Mouse (Mus musculus): ENCODE data around the gene Pknox2. TPM values are rescaled to one million over a fixed set of nuclear protein-coding genes. Genes with fewer than 3 reads are reported as not detected.

Pknox2 gene
- polyA plus RNA-seq (2015; fragmentation: Nextera tagmentation; extraction: Ambion mirVana): 14.5 and 16.1 TPM in 2 replicates

DNA sequence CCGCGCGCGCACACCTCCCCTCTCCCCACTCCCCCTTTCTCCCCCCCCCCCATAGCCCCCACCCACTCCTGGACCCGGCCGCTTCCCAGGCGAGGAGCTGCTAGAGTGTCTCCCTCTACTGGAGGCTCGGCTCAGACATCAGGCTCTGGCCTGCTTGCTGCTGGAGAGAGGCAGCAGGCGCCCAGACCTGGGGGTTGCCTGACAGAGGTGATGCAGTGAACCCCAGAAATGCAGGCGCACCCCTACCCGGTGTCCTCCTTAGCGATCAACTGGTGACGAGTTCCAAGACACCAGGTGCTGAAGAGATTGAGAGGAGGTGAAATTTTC lies at the start of gene Pknox2:
TSS of gene Pknox2 (minus strand) at position 49 of the 327 bp plus-strand sequence.
- H3K27ac ChIP-seq: peak within 1 kb of the TSS; percentile 93
- no peaks in the 10 kb centered on the region for H3K36me3 ChIP-seq
- H3K4me2 ChIP-seq (replicated peaks): peak within 1 kb of the TSS; percentile 93
- H3K9ac ChIP-seq: peak within 1 kb of the TSS; percentile 88
- H3K4me1 ChIP-seq: peaks cover 40% of the 10 kb centered on the region
- peak; percentile 84 for ATAC-seq (ENCODE audit: low FRiP score, low read depth)
- H3K27me3 ChIP-seq: peaks cover 60% of the 10 kb centered on the region
- H3K4me3 ChIP-seq: peak within 1 kb of the TSS; percentile 71
- H3K9me3 ChIP-seq: no peaks in the 10 kb centered on the region
- 1% methylated on average over 9 of the region's 13 CpGs for WGBS

DNA sequence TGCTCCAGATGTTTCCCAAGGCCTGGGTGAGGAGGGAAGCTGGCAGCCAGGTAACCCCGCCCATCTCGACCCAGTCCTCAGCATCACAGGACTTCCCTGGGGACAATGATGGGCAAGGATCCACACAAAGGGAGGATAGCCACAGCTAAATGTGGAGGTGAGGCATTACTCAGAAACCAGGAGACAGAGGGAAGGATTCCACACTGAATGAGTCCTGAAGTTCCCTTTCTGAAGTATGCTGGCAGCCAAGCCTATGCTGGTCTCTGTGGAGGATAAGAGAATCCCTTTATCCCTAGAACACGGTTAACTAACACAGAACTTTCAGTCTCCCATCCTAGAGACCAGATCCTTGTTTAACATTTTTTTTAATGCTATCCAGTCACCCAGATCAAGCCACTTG lies 40.8 kb upstream of the Pknox2 start:
- 85% methylated on average over 3 of the region's 3 CpGs for WGBS

DNA sequence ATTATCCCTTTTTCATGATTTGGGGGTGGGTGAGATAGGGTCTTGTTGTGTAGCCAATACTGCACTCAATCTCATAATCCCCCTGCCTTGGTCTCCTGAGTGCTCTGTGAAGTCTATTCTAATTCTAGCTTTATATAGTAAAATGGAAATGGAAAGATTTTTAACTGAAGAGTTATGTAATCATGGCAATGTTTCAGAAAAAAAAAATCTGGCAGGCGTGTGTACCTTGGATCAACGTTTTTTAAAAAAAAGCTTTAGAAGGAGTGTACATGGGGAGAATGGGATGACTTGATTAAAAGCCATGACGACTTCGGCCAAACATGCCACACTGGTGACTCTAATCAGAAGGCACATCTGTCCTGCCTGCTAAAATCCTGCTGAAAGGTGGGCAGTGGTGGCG lies 40.2 kb upstream of the Pknox2 start:
- 88% methylated on average over 5 of the region's 5 CpGs for WGBS

More for the DNA sequence above, 40.8 kb upstream of the Pknox2 start:
- H3K36me3 ChIP-seq: no peaks in the 10 kb centered on the region
- no peaks in the 10 kb centered on the region; the same call in 1 of the 2 replicates for H3K9me3 ChIP-seq
- H3K27me3 ChIP-seq: 0 out of 2 replicates have a peak, but pooled peaks cover 2% of the 10 kb centered on the region
- H3K27ac ChIP-seq: no peak overlapping the region
- H3K4me3 ChIP-seq: no peak overlapping the region
- no peak overlapping the region for H3K4me2 ChIP-seq (replicated peaks)
- H3K9ac ChIP-seq: no peak overlapping the region
- no peaks in the 10 kb centered on the region for H3K4me1 ChIP-seq
- no peak for ATAC-seq (ENCODE audit: low FRiP score, low read depth)

DNA sequence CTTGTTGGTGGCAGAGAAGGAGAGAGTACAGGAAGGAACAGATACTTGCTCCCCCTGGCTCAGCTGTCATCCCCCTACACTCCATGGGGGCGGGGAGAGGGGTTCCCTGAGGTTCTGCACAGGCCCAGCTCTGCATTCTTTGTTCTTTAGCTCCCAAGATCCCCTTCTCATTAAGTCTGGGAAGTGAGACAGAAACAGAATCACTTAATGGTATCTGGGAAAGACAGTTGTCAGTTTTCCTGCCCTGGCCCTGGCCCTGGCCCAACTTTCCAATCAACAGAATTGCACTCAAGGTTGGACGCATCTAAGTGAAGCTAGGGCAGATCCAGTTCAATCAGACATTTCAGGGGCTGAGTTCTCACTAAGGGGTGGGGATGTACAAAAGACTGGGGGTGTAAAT lies 36.0 kb upstream of the Pknox2 start:
- no peak for ATAC-seq (ENCODE audit: low FRiP score, low read depth)
- 70% methylated on average over 2 of the region's 2 CpGs for WGBS
- no peak overlapping the region for H3K4me3 ChIP-seq
- peaks cover 12% of the 10 kb centered on the region for H3K4me1 ChIP-seq
- no peaks in the 10 kb centered on the region for H3K9me3 ChIP-seq
- no peaks in the 10 kb centered on the region for H3K36me3 ChIP-seq
- H3K9ac ChIP-seq: no peak overlapping the region
- no peak overlapping the region for H3K27ac ChIP-seq
- H3K27me3 ChIP-seq: peaks cover 28% of the 10 kb centered on the region
- no peak overlapping the region for H3K4me2 ChIP-seq (replicated peaks)

More for the DNA sequence above, 40.2 kb upstream of the Pknox2 start:
- no peak for ATAC-seq (ENCODE audit: low FRiP score, low read depth)
- Histone ChIP-seq H3K4me2 (replicated peaks) (no peak overlapping the region), H3K36me3 (no peaks in the 10 kb centered on the region), H3K4me1 (no peaks in the 10 kb centered on the region), H3K27ac (no peak overlapping the region), H3K27me3 (0 out of 2 replicates have a peak, but pooled peaks cover 2% of the 10 kb centered on the region), H3K9me3 (no peaks in the 10 kb centered on the region; the same call in 1 of the 2 replicates), H3K9ac (no peak overlapping the region), H3K4me3 (no peak overlapping the region)

DNA sequence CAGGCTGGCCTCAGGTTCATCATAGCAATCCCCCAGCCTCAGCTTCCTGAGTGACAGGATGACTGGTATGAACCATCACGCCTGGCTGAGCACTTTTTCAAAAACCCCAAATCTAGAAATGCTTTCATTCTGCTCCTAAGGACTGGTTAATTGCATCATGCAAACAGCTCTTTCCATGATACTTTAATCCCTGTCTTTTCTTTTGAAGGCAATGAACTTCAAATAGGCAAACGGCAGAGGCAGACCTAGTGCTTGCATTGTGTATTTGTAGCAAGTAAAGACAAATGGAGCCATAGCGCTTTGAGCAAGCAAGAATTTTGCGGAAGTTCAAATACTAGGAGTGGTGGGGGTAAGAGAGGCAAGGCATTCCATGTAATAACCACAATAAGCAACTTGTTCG lies 34.4 kb upstream of the Pknox2 start:
- no peaks in the 10 kb centered on the region for H3K36me3 ChIP-seq
- H3K27me3 ChIP-seq: peaks cover 33% of the 10 kb centered on the region
- no peak overlapping the region for H3K4me2 ChIP-seq (replicated peaks)
- no peak overlapping the region for H3K4me3 ChIP-seq
- 78% methylated on average over 5 of the region's 5 CpGs for WGBS
- no peak for ATAC-seq (ENCODE audit: low FRiP score, low read depth)
- H3K9ac ChIP-seq: no peak overlapping the region
- H3K4me1 ChIP-seq: peaks cover 27% of the 10 kb centered on the region
- no peak overlapping the region for H3K27ac ChIP-seq
- H3K9me3 ChIP-seq: no peaks in the 10 kb centered on the region

DNA sequence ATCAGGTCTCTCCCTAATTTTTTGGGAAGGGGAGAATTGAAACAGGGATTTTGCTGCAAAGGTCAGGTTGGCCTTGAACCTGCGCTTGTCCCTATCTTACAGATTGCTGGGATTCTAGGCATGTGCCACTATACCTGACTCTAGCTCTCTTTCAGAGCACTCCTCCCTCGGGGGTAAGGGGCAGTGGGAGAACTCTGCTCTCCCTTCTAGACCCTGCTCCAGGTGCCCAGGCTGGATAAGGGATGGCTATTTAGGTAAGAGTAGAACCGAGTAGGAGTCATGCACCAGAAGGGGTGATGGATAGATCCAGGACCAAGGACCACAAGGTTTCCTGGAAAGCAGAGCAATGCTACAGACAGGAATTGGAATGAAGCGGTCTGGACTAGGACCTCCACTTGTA lies 32.4 kb upstream of the Pknox2 start:
- no peak overlapping the region for H3K4me3 ChIP-seq
- no peaks in the 10 kb centered on the region for H3K36me3 ChIP-seq
- no peak for ATAC-seq (ENCODE audit: low FRiP score, low read depth)
- no peaks in the 10 kb centered on the region for H3K9me3 ChIP-seq
- no peak overlapping the region for H3K27ac ChIP-seq
- no peak overlapping the region for H3K9ac ChIP-seq
- 85% methylated on average over 4 of the region's 4 CpGs for WGBS
- no peak overlapping the region for H3K4me2 ChIP-seq (replicated peaks)
- H3K4me1 ChIP-seq: peaks cover 47% of the 10 kb centered on the region
- peaks cover 47% of the 10 kb centered on the region for H3K27me3 ChIP-seq

DNA sequence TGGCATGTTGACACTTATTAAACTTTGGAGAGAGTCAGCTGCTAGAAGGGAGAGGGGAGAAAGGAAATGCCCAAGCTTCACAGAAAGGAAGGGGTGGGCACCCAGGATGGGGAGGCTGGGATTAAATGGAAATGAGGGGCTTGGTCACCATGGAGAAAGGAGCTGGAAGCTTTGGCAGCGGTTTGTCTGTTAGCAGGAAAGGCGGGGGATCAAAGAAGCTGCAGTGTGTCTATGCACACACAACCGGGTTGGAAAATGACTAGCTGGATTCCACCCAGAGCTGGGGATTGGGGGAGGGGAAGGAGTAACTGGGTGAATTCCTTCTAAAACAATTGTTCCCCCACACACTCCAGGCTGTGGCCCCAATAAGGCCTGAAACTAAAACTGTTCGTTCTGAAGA lies 31.7 kb upstream of the Pknox2 start:
- H3K4me3 ChIP-seq: no peak overlapping the region
- 42% methylated on average over 4 of the region's 4 CpGs for WGBS
- H3K9me3 ChIP-seq: no peaks in the 10 kb centered on the region
- H3K4me1 ChIP-seq: peaks cover 54% of the 10 kb centered on the region
- peaks cover 51% of the 10 kb centered on the region for H3K27me3 ChIP-seq
- no peak overlapping the region for H3K4me2 ChIP-seq (replicated peaks)
- no peak overlapping the region for H3K27ac ChIP-seq
- H3K36me3 ChIP-seq: no peaks in the 10 kb centered on the region
- no peak overlapping the region for H3K9ac ChIP-seq
- no peak for ATAC-seq (ENCODE audit: low FRiP score, low read depth)

DNA sequence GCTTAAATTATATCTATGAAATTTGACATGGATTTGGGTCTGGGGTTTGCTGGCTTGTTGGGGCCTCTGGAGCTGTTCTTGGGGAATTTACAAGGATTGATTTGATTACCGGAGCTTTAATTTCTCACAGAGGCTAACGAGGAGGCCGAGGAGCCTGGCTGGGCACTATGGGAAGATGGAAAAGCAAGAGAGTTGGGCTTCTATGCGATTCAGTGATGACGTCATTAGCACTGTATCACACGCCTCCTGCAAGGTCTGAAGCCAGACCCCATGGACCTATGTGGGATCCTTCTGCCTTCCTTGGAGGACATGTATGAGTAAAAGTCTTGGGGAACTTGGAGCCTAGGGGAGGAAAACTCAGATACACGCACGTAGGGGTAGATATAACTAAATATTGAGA lies 30.3 kb upstream of the Pknox2 start:
- peak; percentile 68; the same call in 1 of the 2 replicates for ATAC-seq (ENCODE audit: low FRiP score, low read depth)
- WGBS: 31% methylated on average over 8 of the region's 8 CpGs
- Histone ChIP-seq H3K4me1 (peaks cover 68% of the 10 kb centered on the region), H3K27ac (no peak overlapping the region), H3K36me3 (no peaks in the 10 kb centered on the region), H3K9ac (no peak overlapping the region), H3K4me3 (no peak overlapping the region), H3K4me2 (replicated peaks) (0 out of 2 replicates have a peak overlapping the region, but pooled peaks have one; percentile 15), H3K27me3 (peaks cover 51% of the 10 kb centered on the region), H3K9me3 (no peaks in the 10 kb centered on the region)

DNA sequence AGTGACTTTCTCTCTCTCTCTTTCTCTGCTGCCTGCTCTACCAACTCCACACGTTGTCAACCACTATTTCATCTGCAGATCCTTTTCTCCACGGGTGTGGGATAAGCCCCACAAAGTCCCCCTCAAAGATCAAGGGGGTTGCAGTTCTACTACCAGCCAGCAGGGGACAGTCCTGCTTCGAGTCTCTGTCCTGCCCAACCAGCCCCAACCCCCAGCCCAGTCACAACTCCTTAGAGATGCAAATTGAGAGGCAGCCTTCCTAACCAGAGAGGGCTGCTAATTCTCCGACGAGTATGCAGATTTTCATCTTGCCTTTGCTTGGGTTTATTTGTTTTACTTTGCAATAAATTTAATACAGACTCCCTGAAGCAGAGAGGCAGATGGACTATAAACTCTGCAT lies 29.9 kb upstream of the Pknox2 start:
- ATAC-seq (ENCODE audit: low FRiP score, low read depth): peak; percentile 57; the same call in 1 of the 2 replicates

DNA sequence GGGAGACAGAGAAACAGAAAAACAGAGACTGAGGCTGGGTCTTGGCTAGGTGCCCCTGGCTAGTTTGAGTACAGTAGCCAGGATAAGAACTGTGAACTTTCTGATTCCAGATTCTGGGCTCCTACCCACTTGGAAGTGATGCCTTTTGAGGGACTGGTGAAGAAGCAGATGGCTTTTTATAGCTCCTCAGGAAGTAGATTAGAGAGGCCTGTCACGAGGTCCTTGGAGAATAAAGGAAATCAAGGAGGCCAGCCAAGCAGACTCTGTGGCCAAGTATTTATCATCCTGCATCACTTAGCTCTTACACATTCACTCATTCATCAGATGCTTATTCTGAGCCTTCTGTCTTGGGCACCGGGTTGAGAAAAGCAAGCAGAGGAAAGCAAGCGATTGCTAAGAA lies 28.8 kb upstream of the Pknox2 start:
- H3K27ac ChIP-seq: no peak overlapping the region
- 57% methylated on average over 3 of the region's 3 CpGs for WGBS
- peaks cover 70% of the 10 kb centered on the region for H3K4me1 ChIP-seq
- H3K27me3 ChIP-seq: peaks cover 51% of the 10 kb centered on the region
- no peak overlapping the region for H3K4me3 ChIP-seq
- no peaks in the 10 kb centered on the region for H3K36me3 ChIP-seq
- H3K9ac ChIP-seq: no peak overlapping the region
- H3K4me2 ChIP-seq (replicated peaks): no peak overlapping the region
- no peak for ATAC-seq (ENCODE audit: low FRiP score, low read depth)
- no peaks in the 10 kb centered on the region for H3K9me3 ChIP-seq

More for the DNA sequence above, 29.9 kb upstream of the Pknox2 start:
- WGBS: 0% methylated on average over 5 of the region's 5 CpGs
- H3K4me3 ChIP-seq: no peak overlapping the region
- no peaks in the 10 kb centered on the region for H3K36me3 ChIP-seq
- no peak overlapping the region for H3K9ac ChIP-seq
- no peaks in the 10 kb centered on the region for H3K9me3 ChIP-seq
- no peak overlapping the region for H3K27ac ChIP-seq
- peaks cover 70% of the 10 kb centered on the region for H3K4me1 ChIP-seq
- H3K4me2 ChIP-seq (replicated peaks): peak overlapping the region; percentile 15; the same call in 1 of the 2 replicates
- H3K27me3 ChIP-seq: peaks cover 51% of the 10 kb centered on the region

DNA sequence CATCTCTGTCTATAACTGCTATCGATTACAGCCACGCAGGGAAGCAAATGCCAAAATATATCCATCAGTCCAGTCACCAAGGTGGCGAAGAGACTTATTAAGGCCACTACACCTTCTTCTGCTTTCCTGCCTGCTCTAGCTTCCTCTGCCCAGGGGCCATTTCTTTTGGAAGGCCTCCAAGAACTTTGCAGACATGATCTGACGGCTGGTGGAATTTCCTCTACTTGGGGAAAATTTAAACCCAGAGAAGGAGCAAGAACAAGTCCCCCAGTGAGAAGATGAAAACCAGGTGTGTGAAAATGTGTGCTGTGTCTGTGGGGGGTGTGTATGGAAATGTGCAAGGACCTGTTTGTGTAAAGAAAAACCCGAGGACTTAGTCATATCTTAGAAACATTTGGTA lies 26.2 kb upstream of the Pknox2 start:
- H3K4me3 ChIP-seq: no peak overlapping the region
- peaks cover 36% of the 10 kb centered on the region for H3K27me3 ChIP-seq
- H3K4me2 ChIP-seq (replicated peaks): peak overlapping the region; percentile 40
- H3K4me1 ChIP-seq: peaks cover 60% of the 10 kb centered on the region
- H3K9ac ChIP-seq: no peak overlapping the region
- H3K27ac ChIP-seq: no peak overlapping the region
- no peaks in the 10 kb centered on the region for H3K36me3 ChIP-seq
- no peak for ATAC-seq (ENCODE audit: low FRiP score, low read depth)
- H3K9me3 ChIP-seq: no peaks in the 10 kb centered on the region
- WGBS: 19% methylated on average over 5 of the region's 5 CpGs

DNA sequence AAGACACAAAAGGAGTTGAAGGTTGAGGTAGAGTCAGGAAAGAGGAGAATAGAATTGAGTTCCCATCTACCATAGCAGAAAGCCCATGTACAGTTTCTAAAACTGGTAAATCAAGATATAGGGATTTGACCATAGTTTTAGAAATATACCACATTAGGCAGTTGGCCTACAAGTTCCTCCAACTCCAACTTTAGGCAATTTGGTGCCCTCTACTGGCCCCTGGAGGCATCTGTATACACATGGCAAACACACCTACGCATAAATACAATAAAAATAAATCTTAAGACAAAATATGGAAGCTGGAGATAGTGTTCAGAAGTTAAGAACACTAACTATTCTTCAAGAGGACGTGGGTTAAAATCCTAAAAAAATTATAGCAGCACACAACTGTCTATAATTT lies 19.7 kb upstream of the Pknox2 start:
- Histone ChIP-seq H3K9me3 (no peaks in the 10 kb centered on the region), H3K27ac (no peak overlapping the region), H3K36me3 (no peaks in the 10 kb centered on the region), H3K4me2 (replicated peaks) (no peak overlapping the region), H3K9ac (no peak overlapping the region), H3K27me3 (peaks cover 17% of the 10 kb centered on the region), H3K4me1 (no peaks in the 10 kb centered on the region), H3K4me3 (no peak overlapping the region)
- 66% methylated on average over 2 of the region's 2 CpGs for WGBS
- ATAC-seq (ENCODE audit: low FRiP score, low read depth): no peak

DNA sequence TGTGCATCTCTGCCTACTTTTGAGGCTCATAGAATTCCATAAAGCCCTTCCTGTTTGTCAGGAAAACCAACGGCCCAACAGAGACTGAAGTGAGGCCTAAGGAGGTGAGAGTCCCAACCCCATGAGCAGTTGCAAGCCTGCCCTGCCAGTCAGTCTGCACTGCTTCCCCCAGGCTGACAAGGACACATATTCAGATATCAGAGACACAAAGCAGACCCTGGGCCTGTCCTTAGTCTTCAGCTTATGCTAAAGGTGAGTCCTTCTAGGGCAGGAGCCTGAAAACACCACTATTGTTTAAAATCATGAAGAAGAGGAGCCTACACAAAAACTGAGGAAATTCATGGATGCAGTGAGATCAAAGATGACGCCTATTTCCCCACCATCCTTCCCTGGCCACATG lies 13.5 kb upstream of the Pknox2 start:
- H3K4me3 ChIP-seq: no peak overlapping the region
- 81% methylated on average over 2 of the region's 2 CpGs for WGBS
- H3K27ac ChIP-seq: no peak overlapping the region
- H3K9ac ChIP-seq: no peak overlapping the region
- no peak overlapping the region for H3K4me2 ChIP-seq (replicated peaks)
- no peak for ATAC-seq (ENCODE audit: low FRiP score, low read depth)
- H3K4me1 ChIP-seq: no peaks in the 10 kb centered on the region
- no peaks in the 10 kb centered on the region for H3K36me3 ChIP-seq
- no peaks in the 10 kb centered on the region for H3K9me3 ChIP-seq
- H3K27me3 ChIP-seq: peaks cover 47% of the 10 kb centered on the region
